10 mouse cellular contexts compared by ENCODE assay signal in the genomic region with DNA sequence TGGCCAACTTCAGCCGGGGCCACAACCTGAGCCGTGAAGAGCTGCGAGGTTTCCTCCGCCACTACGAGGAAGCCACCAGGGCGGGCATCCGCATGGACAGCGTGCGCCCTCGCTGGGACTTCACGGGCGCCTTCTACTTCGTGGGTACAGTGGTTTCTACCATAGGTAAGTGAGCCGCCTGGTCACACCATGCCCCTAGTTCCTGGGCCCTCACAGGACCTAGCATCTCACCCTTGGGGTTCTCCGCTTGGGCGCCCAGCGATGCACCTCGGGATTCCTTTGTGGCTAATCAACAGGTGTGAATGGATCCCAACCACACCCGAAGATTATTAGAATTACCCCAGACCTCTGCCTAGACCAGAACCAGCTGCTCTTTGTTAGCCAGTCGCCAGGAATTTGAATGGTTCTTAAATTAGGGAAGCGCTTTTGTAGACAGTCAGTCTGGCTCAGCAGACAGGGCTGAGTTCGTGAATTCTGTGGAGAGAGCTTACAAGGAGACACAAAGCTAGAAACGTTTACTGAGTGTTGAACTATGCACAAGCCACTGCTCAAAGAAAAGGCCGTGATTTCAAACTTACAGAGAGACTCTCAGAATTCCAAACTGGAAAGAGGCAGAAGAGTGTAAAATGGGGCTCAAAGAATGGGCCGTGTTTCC. TPM values are rescaled to one million over a fixed set of nuclear protein-coding genes. Genes with fewer than 3 reads are reported as not detected.
DNase-seq lines count a peak whose midpoint lies in the region; ATAC-seq lines count a peak whose summit lies in the region.
"Had no signal": no experiment of that assay in that cellular context is flagged by ENCODE, and none has a peak within 500 bp of the region (broad histone marks: within the 10 kb centered on the region; RNA-seq: fewer than 3 reads in every experiment).

No protein-coding gene starts in this region.

- no peak overlapping the region for H3K27ac ChIP-seq in kidney, embryonic 14.5 days (ENCODE audit: low read depth, low read length)
- H3K27ac ChIP-seq in brown adipose tissue, adult 24 weeks (replicated peaks; ENCODE audit: low read depth, low read length), result 0 out of 2 replicates have a peak overlapping the region, but pooled peaks have one; percentile 13
- H3K27ac ChIP-seq in hindbrain, embryonic 11.5 days (ENCODE audit: low read depth, low read length), result no peak overlapping the region
- peak overlapping the region; percentile 59; the same call in 1 of the 2 replicates for H3K27ac ChIP-seq in midbrain, embryonic 10.5 days (replicated peaks)

- H3K9ac ChIP-seq in kidney, embryonic 14.5 days (ENCODE audit: low read depth, low read length), result peak overlapping the region; percentile 53
- H3K9ac ChIP-seq in hindbrain, embryonic 11.5 days (ENCODE audit: low read depth, low read length), result no peak overlapping the region

- no peaks in the 10 kb centered on the region for H3K36me3 ChIP-seq in kidney, embryonic 14.5 days (ENCODE audit: control insufficient read depth, insufficient read depth, low read length)
- H3K36me3 ChIP-seq in hindbrain, embryonic 11.5 days (ENCODE audit: control insufficient read depth, insufficient read depth, low read length), result no peaks in the 10 kb centered on the region
- no peaks in the 10 kb centered on the region for H3K36me3 ChIP-seq in midbrain, embryonic 10.5 days

- H3K4me1 ChIP-seq in kidney, embryonic 14.5 days (ENCODE audit: control insufficient read depth, insufficient read depth, low read length), result peaks cover 19% of the 10 kb centered on the region; the same call in 1 of the 2 replicates
- peaks cover 9% of the 10 kb centered on the region for H3K4me1 ChIP-seq in brown adipose tissue, adult 24 weeks (ENCODE audit: control insufficient read depth, insufficient read depth, insufficient read length, low read length)
- H3K4me1 ChIP-seq in hindbrain, embryonic 11.5 days (replicated peaks; ENCODE audit: control insufficient read depth, insufficient read depth, low read length), result 0 out of 2 replicates have a peak, but pooled peaks cover 7% of the 10 kb centered on the region
- peaks cover 34% of the 10 kb centered on the region for H3K4me1 ChIP-seq in midbrain, embryonic 10.5 days

- 0 out of 2 replicates have a peak, but pooled peaks have one; percentile 1 for ATAC-seq in kidney, embryonic 14.5 days (ENCODE audit: low FRiP score, low TSS enrichment)
- 0 out of 2 replicates have a peak, but pooled peaks have one; percentile 31 for ATAC-seq in hindbrain, embryonic 11.5 days (ENCODE audit: low FRiP score)
- no peak for ATAC-seq in erythroid progenitor cell, adult 5-6 weeks (replicated peaks; ENCODE audit: low FRiP score, poor library complexity, severe bottlenecking)

- WGBS in kidney, embryonic 14.5 days, result 4% methylated on average over 25 of the region's 25 CpGs
- 4% methylated on average over 25 of the region's 25 CpGs for WGBS in hindbrain, embryonic 11.5 days
- 4% methylated on average over 25 of the region's 25 CpGs for WGBS in midbrain, embryonic 10.5 days

- H3K4me2 ChIP-seq in kidney, embryonic 14.5 days (replicated peaks; ENCODE audit: low read depth, low read length), result peak overlapping the region; percentile 92
- H3K4me2 ChIP-seq in hindbrain, embryonic 11.5 days (replicated peaks; ENCODE audit: low read depth, low read length), result peak overlapping the region; percentile 97

- DNase-seq in kidney, adult 18-20 months, result no peak
- peak; percentile 35 for DNase-seq in hindbrain, embryonic 11.5 days (ENCODE audit: low spot score)
- DNase-seq in midbrain, embryonic 10.5 days (ENCODE audit: low spot score), result peak; percentile 45
- no peak for DNase-seq in thymus, postnatal 4 days
- DNase-seq in left cerebral cortex, postnatal 10 days (ENCODE audit: extremely low spot score in 1 of 2, low spot score in 2 of 2), result no peak

- peaks cover 67% of the 10 kb centered on the region for H3K27me3 ChIP-seq in kidney, embryonic 14.5 days (ENCODE audit: control insufficient read depth, insufficient read depth, low read length)
- H3K27me3 ChIP-seq in hindbrain, embryonic 11.5 days (ENCODE audit: control insufficient read depth, insufficient read depth, low read length), result peaks cover 56% of the 10 kb centered on the region
- peaks cover 83% of the 10 kb centered on the region for H3K27me3 ChIP-seq in midbrain, embryonic 10.5 days (ENCODE audit: low read depth, poor library complexity, severe bottlenecking)

- H3K9me3 ChIP-seq in kidney, embryonic 14.5 days (ENCODE audit: control insufficient read depth, low read length), result no peaks in the 10 kb centered on the region
- H3K9me3 ChIP-seq in hindbrain, embryonic 11.5 days (ENCODE audit: control insufficient read depth, low read length), result no peaks in the 10 kb centered on the region
- H3K9me3 ChIP-seq in midbrain, embryonic 10.5 days (replicated peaks), result no peaks in the 10 kb centered on the region

- intact Hi-C loops in left cerebral cortex, postnatal 10 days (cut with DNase I), result loop anchor here (5.0 kb wide), 1 partner anchor 141 kb away; no protein-coding TSS in a partner anchor

- peak overlapping the region; percentile 44 for H3K4me3 ChIP-seq in kidney, embryonic 14.5 days (ENCODE audit: low read length)
- H3K4me3 ChIP-seq in brown adipose tissue, adult 24 weeks (ENCODE audit: insufficient read depth, low read depth, low read length), result peak overlapping the region; percentile 61
- peak overlapping the region; percentile 50 for H3K4me3 ChIP-seq in hindbrain, embryonic 11.5 days (ENCODE audit: low read depth, low read length)
- peak overlapping the region; percentile 68 for H3K4me3 ChIP-seq in midbrain, embryonic 10.5 days

RNA-seq across cellular contexts. Expression of a gene that starts 1.9 kb away (rescaled TPM):
- polyA plus RNA-seq in kidney, embryonic 14.5 days (2014; fragmentation: Nextera tagmentation; extraction: Ambion mirVana), result 0.14 and 0.15 TPM in 2 replicates
- 0.40 TPM in 1 of 2 replicates, not detected in the other for polyA plus RNA-seq in brown adipose tissue, adult 24 weeks (2012; ENCODE audit: insufficient read depth, insufficient read length, missing spikeins)
- polyA plus RNA-seq in hindbrain, embryonic 11.5 days (2014; fragmentation: Nextera tagmentation; extraction: Ambion mirVana), result 0.20 and 0.31 TPM in 2 replicates
- polyA plus RNA-seq in midbrain, embryonic 10.5 days (2016; fragmentation: Nextera tagmentation; extraction: Ambion mirVana), result 0.09 and 0.19 TPM in 2 replicates
- total RNA-seq in erythroid progenitor cell, adult 5-6 weeks (2015; ENCODE audit: low replicate concordance), result 1.4 and 3.8 TPM in 2 replicates
- total RNA-seq in erythroid progenitor cell, adult 5-6 weeks (2017; ENCODE audit: low replicate concordance), result 0.51 TPM in 1 of 2 replicates, not detected in the other
- total RNA-seq in left cerebral cortex, postnatal 10 days (2021), result 1 to 10 TPM; 3.5 to 4.1 TPM
- total RNA-seq: hematopoietic stem cell, adult 5-6 weeks; MEL had no signal

Comparison
In these comparisons a context has a peak if more than half of its experiments do, and no peak if none do; other contexts are left out.
1. H3K27ac ChIP-seq: peak in brown adipose tissue, adult 24 weeks (single experiment) and midbrain, embryonic 10.5 days (single experiment); none in kidney, embryonic 14.5 days (single experiment) and hindbrain, embryonic 11.5 days (single experiment).
2. DNase-seq: peak in hindbrain, embryonic 11.5 days (single experiment) and midbrain, embryonic 10.5 days (single experiment); none in kidney, adult 18-20 months (single experiment), thymus, postnatal 4 days (single experiment) and left cerebral cortex, postnatal 10 days (0 of 2).
3. Peak in every context shown above with its lines, with median percentiles within 50 percentile points of each other: H3K4me3 ChIP-seq.